Mouse (Mus musculus) left cerebral cortex, postnatal 36 days (tissue): ENCODE results near the gene 1600002K03Rik. TPM values are rescaled to one million over a fixed set of nuclear protein-coding genes. Genes with fewer than 3 reads are reported as not detected.

Source experiments
- DNase-seq, 2 experiments: peaks; one replicate each; pipeline ENCODE4 v3.0.0; 2021 to 2022; ENCODE audit warnings: low spot score in 2 of 2, mixed read lengths in 1 of 2
- intact Hi-C: fragments of 180-260 bp; cut with DNase I; formaldehyde crosslinking; loops from one replicate; pipeline ENCODE4 v1.15.1; 2025
- total RNA-seq, 2 experiments: library from RNA; stranded (reverse); gene quantifications; 2 replicates each; pipeline ENCODE4 v1.2.3; 2021

Gene 1600002K03Rik
- 1 to 10 TPM; 7.5 to 7.6 TPM for total RNA-seq

DNA sequence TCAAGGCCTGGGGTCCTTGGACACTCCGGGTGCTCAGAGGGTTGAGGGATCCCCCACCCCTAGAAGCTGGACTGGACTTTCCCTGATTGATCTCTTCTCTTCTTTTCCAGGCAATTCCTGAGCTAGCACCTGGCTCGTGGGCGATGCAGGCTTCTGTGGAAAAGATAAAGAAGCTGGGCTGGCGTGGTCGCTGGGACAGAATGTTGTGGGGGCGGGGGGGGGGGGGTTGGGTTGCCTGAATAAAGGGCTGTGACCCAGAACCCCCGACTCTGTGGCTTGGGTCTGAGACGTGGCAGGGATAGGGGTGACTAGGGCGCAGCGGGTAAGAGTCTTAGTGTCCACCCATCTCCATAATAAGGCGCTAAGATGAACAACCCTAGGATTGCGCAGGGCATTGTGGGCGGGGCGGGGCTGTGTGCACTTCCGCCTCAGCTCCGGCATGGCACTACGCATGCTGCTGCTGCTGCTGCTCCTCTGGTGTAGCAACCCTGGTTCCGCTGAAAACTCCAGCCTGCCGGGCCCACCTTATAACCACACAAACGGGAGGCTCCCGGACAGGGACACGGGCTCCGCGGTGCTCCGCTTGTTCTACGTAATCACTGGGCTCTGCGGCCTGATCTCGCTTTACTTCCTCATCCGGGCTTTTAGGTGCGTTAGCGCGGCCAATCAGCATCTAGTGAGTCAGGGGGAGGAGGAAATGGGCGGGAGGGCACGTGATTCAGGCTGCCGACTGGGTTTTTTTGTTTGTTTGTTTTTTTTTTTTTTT is at the start of gene 1600002K03Rik:
1600002K03Rik (plus strand) TSS at position 418 of the 766 bp plus-strand sequence.
- intact Hi-C loops, result no loop called here
- peak; percentile 92 to 93 for DNase-seq

DNA sequence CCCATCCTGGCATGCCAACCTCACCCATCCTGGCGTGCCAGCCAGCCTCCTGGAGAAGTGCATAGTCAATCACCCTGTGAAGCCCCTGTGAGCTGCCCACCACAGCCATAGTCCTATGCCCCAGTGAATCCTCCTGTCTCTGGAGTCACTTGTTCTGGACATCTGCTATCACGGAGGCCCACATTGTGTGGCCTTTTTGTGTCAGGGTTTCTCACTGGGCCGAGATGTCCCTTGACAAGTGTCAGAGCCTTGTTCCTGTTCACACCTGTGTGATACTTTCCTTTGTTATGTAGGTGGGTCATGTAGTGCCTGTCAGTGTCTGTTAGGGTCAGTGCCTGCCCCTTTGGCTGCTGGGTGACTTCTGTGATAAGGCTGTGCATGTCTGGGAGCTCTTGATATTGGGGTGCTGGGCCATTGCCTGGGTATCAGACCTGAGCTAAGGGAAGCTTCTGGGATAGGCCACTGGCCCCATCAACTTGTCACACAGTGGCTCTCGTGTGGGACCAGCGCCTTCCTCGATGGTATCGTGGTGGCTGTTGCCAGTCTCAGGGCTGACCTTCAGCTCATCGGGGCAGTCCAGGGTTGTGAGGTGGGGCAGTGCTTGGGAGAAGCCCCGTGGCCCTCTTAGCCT is 48.7 kb upstream of the 1600002K03Rik start:
- intact Hi-C loops, result no loop called here
- no peak for DNase-seq

DNA sequence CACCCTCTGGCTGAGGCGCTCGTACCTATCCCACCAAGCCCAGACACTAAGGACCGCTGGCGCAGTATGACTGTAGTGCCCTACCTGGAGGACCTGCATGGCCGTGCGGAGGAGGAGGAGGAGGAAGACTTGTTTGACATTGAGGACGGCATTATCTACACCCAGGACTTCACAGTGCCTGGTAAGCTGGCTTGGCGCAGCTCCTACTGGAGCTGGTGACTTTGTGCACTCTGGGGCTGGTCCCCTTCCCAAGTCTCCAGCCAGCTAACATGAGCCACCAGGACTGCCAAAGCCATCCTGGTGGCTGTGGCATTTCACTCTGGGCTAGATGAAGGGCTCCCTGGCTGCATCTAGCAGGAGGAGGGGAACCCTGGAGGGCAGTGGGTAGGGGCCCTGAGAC is 44.8 kb upstream of the 1600002K03Rik start:
- DNase-seq, result no peak
- intact Hi-C loops, result no loop called here

DNA sequence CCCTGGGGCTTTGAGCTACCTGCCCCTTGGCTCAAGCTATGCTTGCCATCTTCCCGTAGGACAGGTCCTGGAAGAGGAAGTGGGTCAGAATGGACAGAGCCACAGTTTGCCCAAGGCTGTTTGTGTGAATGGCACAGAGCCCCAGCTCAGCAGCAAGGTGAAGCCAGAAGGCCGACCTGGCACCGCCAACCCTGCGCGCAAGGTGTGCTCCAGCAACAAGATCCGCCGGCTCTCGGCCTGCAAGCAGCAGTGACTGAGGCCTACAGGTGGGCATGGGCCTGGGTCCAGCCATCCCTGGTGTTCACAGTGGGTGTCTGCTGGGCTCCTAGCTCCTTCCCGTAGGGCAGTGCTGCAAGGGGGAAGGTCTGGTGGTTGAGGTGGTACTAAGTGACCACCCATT is 42.9 kb upstream of the 1600002K03Rik start:
- intact Hi-C loops, result no loop called here
- peak in 1 of 2 experiments; percentile 30 for DNase-seq

DNA sequence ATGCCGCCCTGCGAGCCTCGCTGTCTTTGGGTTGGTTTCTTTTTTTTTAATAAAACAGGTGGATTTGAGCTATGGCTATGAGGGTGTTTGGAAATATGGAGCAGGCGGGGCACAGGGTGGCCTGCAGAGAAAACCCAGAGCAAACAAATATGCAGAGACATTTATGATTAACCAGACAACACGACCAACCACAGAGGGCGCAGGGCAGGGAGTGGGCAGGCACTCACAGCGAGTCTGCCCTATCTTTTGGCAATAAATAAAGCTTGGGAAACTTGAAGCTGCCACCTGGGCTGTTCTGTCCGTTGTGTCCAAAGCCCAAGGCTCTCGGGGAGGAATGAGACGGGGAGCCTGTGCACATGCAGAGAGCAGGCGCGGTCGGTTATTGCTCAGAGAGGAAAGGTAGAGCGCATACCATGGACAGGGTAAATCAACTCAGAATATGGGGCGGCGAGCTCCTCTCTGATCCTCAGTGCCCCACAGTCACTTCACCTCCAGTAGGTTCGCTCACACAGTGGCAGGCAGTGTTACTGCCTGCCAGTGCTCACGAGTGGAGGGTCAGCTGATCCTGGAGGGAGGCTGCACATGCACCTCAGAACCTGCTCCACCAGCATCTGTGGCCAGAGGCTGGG is 42.2 kb upstream of the 1600002K03Rik start:
- DNase-seq, result no peak
- intact Hi-C loops, result no loop called here

DNA sequence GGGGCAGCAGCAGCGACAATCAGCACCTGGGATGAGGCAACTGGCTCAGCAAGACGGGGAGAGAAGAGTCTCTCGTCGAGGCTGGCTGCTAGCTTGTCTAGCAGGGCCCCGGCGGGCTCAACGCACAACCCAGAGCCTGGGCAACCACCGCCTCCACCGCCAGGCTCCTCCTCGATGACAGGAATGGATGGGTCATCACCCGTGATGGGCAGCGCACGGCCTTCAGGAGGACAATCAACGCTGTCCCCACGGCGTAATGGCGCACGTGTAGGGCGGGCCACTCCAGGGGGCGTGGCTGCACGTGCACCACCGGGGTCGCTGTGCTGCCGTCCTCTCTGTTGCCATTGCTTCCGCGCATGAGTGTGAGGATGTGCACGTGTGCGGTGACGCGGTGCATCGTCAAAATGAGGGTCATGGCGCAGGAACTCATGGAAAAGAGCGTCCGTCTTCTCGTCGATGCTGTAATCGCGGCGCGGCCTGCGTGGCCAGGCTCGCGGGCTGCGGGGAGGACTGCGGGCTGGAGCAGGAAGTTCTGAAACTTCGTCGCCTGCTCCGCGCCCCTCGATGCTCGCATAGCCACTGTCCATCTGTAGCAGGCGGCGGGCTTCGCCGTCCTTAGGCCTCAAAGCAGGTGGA is 41.3 kb upstream of the 1600002K03Rik start:
- peak; percentile 69 to 77 for DNase-seq
- intact Hi-C loops, result no loop called here

DNA sequence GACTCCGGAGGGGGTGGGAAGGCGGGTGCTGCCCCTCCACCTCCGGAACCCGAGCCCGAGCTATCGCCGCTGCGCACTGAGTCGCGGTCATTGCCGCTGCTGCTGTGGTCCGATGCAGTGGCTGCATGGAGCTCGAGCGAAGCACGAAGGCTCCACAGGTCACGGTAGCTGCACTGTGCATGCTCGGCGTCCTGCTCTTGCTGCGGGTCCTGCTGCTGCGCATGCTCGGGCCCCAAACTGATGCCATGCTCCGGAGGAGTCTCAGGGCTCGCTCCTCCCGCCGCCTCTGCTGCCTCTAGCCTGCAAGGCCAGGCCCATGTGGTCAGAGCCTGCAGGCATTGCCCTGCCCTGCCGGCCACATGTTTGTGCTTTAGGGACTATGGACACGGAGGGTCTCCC is 40.8 kb upstream of the 1600002K03Rik start:
- intact Hi-C loops, result no loop called here
- peak in 1 of 2 experiments; percentile 54 for DNase-seq

DNA sequence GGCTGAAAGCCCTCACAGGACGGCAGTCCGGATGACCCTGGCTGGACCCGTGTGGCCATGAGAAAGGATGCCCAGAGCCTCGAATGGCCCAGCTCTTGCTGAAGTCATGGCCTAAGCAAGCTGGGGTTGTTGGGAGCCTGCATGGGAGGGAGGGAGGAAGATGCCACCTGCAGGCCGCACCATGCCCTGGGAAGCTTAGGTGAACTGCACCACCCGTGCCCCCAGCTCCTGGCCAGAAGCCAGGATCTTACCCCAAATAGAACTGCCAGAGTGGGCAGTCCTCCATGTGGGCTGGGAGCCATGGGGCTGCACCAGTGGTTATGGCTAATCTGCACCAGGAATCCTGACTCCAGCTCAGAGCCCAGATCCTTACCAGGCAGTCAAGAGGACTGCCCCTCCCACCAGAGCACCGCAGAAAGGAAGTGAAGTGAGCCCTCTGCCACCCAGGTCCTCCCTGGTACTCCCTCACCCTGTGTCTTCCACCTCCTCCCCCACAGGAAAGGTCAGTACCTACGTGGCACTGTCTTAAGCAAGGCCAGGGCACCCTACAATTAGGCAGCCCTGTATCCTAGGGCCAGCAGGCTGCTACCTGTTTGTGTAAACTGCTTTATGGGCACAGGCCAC is 39.4 kb upstream of the 1600002K03Rik start:
- intact Hi-C loops, result no loop called here

DNA sequence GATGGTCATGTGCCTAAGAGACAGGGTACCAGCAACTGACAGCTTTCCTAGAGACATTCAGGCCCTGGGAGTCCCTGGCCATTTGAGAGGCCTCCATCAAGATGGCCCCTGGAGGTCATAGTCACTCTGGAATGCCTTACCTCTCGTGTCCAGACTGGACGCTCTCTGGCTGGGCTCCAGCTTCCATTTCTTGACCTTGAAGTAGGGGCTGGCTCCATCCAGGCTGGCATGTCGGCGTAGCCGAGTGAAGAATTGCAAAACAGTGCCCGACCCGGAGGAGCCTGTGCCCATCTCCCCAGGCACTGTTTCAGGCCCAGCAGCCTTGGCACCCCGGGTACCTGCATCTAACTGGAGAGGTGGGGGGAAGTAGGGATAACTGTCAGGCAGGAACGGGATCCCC is 38.3 kb upstream of the 1600002K03Rik start:
- DNase-seq, result peak in 1 of 2 experiments; percentile 8
- intact Hi-C loops, result no loop called here

More for the DNA sequence above, 39.4 kb upstream of the 1600002K03Rik start:
- peak in 1 of 2 experiments; percentile 36 for DNase-seq

DNA sequence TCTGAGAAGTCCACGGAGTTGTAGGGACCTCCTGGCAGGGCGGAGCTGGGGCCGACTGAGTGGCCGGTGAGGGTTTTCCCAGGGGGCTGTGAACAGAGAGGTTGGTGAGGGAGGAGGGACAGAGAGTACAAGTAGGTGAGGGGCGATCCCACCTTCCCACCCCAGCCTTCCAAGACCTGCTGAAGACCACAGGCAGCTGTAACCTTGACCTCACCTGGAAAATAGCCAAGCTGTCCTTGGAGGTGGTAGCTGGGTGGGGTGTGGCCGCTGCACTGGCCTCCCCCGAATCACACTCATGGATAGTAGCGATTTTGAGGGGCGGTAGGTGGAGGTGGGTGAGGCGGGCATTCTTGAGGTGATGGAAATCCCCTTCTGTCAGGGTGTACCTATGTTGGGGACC is 37.6 kb upstream of the 1600002K03Rik start:
- peak in 1 of 2 experiments; percentile 5 for DNase-seq
- intact Hi-C loops, result no loop called here

DNA sequence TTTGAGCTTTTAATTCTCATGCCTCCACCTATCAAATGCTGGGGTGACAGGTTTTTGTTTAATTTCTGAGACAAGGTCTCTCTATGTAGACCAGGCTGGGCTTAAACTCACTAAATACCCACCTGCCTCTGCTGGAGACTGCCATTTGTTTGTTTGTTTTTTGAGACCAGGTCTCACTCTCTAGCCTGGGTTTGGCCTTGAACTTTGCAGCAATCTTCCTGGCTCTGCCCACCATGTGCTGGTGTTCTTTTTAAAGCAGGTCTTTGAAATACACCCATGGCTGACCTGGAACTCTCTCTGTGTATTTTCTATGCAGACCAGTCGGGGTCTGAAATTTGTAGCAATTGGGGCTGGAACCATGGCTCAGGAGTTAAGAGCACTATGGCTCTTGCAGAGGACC is 37.1 kb upstream of the 1600002K03Rik start:
- no peak for DNase-seq
- intact Hi-C loops, result no loop called here

DNA sequence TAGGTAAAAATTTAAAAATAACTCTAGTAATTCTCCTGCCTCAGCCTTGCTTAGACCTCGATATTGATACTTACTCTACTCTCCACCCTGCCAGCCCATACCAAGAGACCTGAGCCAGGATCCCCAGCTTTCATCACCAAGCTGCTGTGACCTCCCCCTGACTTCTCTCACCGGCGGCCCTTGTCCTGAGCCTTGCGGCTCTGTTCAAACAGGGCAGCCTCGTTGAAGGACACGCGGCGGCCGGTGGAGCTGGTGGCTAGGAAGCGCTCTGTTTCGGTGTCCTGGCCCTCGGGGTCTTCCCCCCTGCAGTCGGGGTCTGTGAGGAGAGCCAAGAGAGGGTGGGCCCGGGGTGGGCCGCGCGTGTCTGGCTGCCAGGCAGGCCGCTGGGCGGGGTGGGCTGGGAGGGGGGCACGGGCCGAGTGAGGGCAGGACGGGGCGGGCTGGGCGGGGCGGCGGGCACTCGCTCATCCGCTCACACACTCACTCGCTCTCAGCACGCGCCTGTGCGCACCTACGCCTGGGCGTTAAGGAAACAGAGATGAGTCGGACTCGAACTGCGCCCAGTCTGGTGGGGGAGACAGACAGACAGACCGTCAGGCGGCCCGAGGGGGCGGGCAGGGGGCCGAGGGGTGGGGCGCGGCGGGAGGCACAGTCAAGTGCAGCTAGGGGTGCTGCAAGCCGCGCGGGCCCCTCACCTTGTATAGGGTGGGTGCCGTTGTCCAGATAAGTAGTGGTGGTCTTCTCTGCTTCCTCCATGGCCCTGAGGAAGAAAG is 36.4 kb upstream of the 1600002K03Rik start:
- intact Hi-C loops, result no loop called here
- DNase-seq, result peak in 1 of 2 experiments; percentile 33

DNA sequence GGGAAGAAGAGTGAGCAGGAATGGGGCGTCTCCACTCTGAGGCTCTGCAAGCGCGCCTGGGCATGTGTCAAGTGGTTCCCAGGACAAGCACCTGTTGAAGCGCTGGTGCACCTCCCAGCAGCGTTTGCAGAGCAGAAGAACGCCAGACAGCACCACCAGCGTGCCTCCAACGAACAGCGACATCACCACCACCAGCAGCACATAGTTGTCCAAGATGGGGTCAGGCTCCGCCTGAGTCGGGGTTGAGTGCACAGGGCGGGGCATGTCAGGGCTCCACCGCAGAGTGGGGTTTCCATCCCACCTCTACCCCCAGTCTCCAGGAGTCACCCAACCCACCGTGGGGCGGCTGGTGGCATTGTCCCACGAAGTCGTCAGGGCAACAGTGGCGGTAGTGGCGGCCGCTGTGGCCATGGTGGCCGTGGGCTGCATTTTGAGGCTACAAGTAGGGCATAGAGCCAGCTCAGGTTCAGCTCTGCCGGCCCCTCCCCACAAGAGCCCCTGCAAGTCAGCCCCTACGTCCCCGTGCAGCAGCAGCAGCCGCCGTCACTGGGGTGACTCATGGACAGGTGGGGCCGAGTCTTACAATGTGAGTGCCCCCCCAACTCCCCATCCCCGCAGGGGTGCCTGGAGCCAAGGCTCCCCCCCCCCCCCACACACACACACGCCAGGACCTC is 35.7 kb upstream of the 1600002K03Rik start:
- DNase-seq, result peak in 1 of 2 experiments; percentile 66

DNA sequence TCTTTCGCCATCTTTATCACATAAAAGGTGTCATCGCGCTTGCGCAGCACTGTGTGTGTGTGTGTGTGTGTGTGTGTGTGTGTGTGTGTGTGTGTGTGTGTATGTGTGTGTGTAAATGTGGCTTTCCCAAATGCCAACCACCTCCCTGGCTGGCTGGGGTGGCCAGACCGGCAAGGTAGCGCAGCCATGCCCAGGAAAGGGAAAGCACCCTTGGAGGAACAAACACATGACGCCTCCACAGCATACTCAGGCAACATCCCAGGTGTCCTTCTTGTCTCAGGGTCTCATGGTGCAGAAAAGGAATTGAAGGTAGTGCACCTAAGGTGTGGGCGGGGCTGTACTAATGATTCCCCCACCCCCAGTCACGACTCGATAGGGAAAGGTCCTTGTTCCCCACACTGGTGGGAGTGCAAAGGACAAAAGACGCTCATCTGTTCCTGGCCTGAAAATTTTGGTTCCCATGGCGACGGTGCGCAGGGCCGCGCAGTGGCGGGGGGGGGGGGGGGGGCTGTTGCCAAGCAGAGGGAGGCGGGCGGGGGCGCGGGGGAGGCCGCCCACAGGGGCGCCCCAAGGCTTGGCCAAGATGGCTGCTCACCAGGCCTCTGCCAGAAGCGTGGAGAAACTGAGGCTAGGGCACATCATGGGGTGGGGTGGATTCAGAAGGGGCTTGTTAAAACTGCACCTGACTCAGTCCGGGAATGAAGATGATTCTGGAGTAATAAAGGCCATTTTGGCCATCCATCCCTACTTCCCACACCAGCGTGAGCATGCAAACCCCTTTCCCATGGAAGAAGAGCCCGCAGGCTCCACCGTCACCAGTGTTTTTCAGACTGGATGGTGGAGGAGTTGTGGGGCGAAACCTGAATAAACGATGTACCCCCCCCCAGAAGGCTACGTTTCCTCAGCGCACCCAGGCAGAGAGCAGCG is 34.9 kb upstream of the 1600002K03Rik start:
- intact Hi-C loops, result no loop called here
- DNase-seq, result peak in 1 of 2 experiments; percentile 66

More for the DNA sequence above, 35.7 kb upstream of the 1600002K03Rik start:
- intact Hi-C loops, result no loop called here

DNA sequence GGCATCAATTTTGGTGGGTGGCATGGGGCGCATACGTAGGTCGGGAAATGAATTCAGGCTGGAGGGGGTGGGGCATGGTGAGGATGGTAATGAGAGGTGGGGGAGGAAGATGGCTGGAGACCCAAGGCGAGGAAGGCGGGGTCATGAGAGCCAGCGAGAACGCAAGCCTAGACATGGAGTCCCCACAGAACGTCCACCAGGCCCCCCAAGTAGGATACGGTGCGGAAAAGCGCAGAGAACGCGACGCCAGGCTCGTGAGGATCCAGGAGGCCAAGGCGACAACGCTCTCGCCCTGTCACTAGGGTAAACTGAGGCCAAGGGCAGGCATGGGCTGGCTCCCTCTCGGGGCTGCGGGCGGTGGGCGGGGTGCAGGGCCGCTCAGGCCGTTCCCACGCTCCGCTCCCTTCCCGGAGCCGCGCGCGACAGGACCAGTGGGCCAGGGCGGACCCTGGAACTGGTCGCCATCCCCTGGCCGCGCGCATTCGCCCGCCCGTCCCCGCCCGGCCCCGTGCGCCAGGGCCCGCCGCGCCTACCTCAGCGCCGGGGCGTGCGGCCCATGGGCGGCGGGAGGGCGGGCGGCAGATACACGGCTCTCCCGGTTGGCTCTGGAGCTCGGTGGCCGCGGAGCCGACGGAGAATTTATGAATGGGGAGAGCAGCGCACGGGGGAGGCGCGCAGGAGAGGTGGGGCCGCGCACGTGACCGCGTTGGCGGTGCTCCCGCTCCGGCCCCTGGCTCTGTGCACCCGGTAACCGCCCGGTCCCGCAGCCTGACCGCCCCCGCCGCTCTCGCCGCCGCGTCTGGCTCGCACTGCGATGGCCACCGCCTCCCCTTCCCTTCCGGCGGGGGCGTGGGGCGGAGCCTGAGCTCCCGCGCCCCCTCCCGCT is 33.9 kb upstream of the 1600002K03Rik start, which contains the start of gene Atp5d:
Atp5d (plus strand) TSS at position 80 of the 886 bp plus-strand sequence.
- DNase-seq, result peak; percentile 79 to 88
- intact Hi-C loops, result no loop called here

DNA sequence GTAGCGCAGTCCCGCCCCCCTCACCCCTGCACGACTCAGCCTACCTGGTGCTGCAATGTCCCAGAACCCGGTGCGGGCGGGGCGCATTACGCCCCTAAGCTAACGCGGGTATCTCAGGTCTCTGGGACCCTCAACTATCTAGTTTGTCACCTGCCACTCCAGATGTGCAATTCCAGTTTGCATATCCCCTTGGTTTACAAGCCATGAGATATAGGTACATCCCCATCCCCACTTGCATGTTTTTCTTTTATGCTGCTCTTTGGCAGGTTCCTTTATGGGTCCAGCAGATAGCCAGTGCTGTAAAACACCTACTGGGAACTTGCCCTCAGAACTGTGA is 33.3 kb upstream of the 1600002K03Rik start:
- DNase-seq, result no peak

More for the DNA sequence above, 33.3 kb upstream of the 1600002K03Rik start:
- intact Hi-C loops, result no loop called here
